8 mouse cellular contexts compared by ENCODE assay signal in the genomic region with DNA sequence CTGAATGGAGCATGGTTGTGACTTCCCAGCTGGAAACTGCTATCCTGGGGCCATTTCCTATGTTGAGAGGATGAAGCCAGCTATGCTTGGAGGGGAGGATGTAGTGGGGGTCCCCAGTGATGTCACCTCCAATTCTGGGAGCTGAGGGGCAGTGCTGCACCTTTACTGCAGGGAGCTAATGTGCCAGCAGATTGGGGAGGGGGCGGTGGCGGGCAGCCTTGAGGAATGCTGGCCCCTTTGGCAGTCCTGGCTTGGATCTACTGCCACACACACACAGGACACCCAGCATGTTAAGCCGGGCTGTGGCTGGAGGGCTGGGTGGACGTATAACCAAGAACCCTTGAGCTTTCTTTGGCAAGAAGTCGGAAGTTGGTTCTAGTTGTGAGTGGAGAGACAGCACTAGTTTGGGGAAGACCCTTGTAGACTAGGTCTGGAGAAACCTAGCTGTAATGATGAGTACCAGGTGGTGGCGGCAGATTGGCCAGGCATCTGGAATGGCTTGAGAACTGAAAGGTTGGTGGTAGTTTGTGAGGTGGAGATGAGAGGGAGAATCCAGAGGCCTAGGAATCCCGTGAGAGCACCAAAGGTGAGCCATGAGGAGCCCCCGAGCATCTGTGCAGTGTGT. TPM values are rescaled to one million over a fixed set of nuclear protein-coding genes. Genes with fewer than 3 reads are reported as not detected.
A peak's percentile ranks its signal among the peaks of the same experiment; 100 is the strongest.
DNase-seq lines count a peak whose midpoint lies in the region; ATAC-seq and TF ChIP-seq lines count a peak whose summit lies in the region.

No protein-coding gene starts in this region.

- no peak overlapping the region for H3K9ac ChIP-seq in heart, embryonic 15.5 days
- H3K9ac ChIP-seq in embryonic facial prominence, embryonic 14.5 days (ENCODE audit: low read depth, low read length): peak overlapping the region; percentile 69
- H3K9ac ChIP-seq in hindbrain, postnatal 0 days (replicated peaks; ENCODE audit: low read length): peak overlapping the region; percentile 51; the same call in 1 of the 2 replicates
- no peak overlapping the region for H3K9ac ChIP-seq in midbrain, embryonic 16.5 days (ENCODE audit: low read depth, low read length)

- H3K4me1 ChIP-seq in heart, embryonic 15.5 days (replicated peaks): peaks cover 28% of the 10 kb centered on the region
- peaks cover 11% of the 10 kb centered on the region for H3K4me1 ChIP-seq in embryonic facial prominence, embryonic 14.5 days (ENCODE audit: control insufficient read depth, insufficient read depth, low read length)
- H3K4me1 ChIP-seq in hindbrain, postnatal 0 days (ENCODE audit: insufficient read depth, low read length): peaks cover 16% of the 10 kb centered on the region
- H3K4me1 ChIP-seq in midbrain, embryonic 16.5 days (ENCODE audit: control insufficient read depth, insufficient read depth, low read length): peaks cover 17% of the 10 kb centered on the region

- H3K4me3 ChIP-seq in heart, embryonic 15.5 days: 0 out of 2 replicates have a peak overlapping the region, but pooled peaks have one; percentile 72
- H3K4me3 ChIP-seq in embryonic facial prominence, embryonic 14.5 days (ENCODE audit: low read depth, low read length): no peak overlapping the region
- H3K4me3 ChIP-seq in hindbrain, postnatal 0 days (ENCODE audit: low read length): no peak overlapping the region
- no peak overlapping the region for H3K4me3 ChIP-seq in midbrain, embryonic 16.5 days (ENCODE audit: low read depth, low read length)

- no peak overlapping the region for H3K27ac ChIP-seq in heart, embryonic 15.5 days
- H3K27ac ChIP-seq in embryonic facial prominence, embryonic 14.5 days (replicated peaks; ENCODE audit: low read depth, low read length): no peak overlapping the region
- H3K27ac ChIP-seq in hindbrain, postnatal 0 days: no peak overlapping the region
- no peak overlapping the region for H3K27ac ChIP-seq in midbrain, embryonic 16.5 days (ENCODE audit: low read length)

- no peaks in the 10 kb centered on the region for H3K9me3 ChIP-seq in heart, embryonic 15.5 days (replicated peaks)
- H3K9me3 ChIP-seq in embryonic facial prominence, embryonic 14.5 days (ENCODE audit: control insufficient read depth, low read length): no peaks in the 10 kb centered on the region
- H3K9me3 ChIP-seq in hindbrain, postnatal 0 days (ENCODE audit: low read length): no peaks in the 10 kb centered on the region
- no peaks in the 10 kb centered on the region for H3K9me3 ChIP-seq in midbrain, embryonic 16.5 days (replicated peaks; ENCODE audit: control insufficient read depth, low read length, poor library complexity, severe bottlenecking)

- no peaks in the 10 kb centered on the region for H3K27me3 ChIP-seq in heart, embryonic 15.5 days
- no peaks in the 10 kb centered on the region for H3K27me3 ChIP-seq in embryonic facial prominence, embryonic 14.5 days (replicated peaks; ENCODE audit: control insufficient read depth, insufficient read depth, low read length)
- no peaks in the 10 kb centered on the region for H3K27me3 ChIP-seq in hindbrain, postnatal 0 days (ENCODE audit: insufficient read depth, low read length)
- no peaks in the 10 kb centered on the region for H3K27me3 ChIP-seq in midbrain, embryonic 16.5 days (ENCODE audit: control insufficient read depth, insufficient read depth, low read depth, low read length)

- H3K4me2 ChIP-seq in heart, embryonic 15.5 days: peak overlapping the region; percentile 98
- peak overlapping the region; percentile 97 for H3K4me2 ChIP-seq in embryonic facial prominence, embryonic 14.5 days (ENCODE audit: low read depth, low read length)
- H3K4me2 ChIP-seq in hindbrain, postnatal 0 days (ENCODE audit: low read depth, low read length): peak overlapping the region; percentile 83
- H3K4me2 ChIP-seq in midbrain, embryonic 16.5 days (ENCODE audit: low read length): peak overlapping the region; percentile 100

- no peak for DNase-seq in heart, adult 9 months (ENCODE audit: low spot score in 2 of 2)
- DNase-seq in embryonic facial prominence, embryonic 14.5 days (ENCODE audit: low spot score): no peak
- DNase-seq in hindbrain, postnatal 0 days (ENCODE audit: low spot score): no peak
- DNase-seq in left cerebral cortex, adult 18-20 months (ENCODE audit: low spot score in 2 of 2): no peak
- DNase-seq in ovary, postnatal 36 days (ENCODE audit: low spot score): no peak

- peaks cover 3% of the 10 kb centered on the region; the same call in 1 of the 2 replicates for H3K36me3 ChIP-seq in heart, embryonic 15.5 days
- H3K36me3 ChIP-seq in embryonic facial prominence, embryonic 14.5 days (ENCODE audit: control insufficient read depth, insufficient read depth, low read length): peaks cover 38% of the 10 kb centered on the region
- peaks cover 8% of the 10 kb centered on the region for H3K36me3 ChIP-seq in hindbrain, postnatal 0 days (ENCODE audit: insufficient read depth, low read length)
- peaks cover 8% of the 10 kb centered on the region for H3K36me3 ChIP-seq in midbrain, embryonic 16.5 days (ENCODE audit: control insufficient read depth, insufficient read depth, low read length)

- no peak for TF ChIP-seq CTCF in hindbrain, postnatal 0 days (IDR thresholded peaks at IDR 0.05; ENCODE audit: low read depth)

- no peak for ATAC-seq in heart, embryonic 15.5 days (replicated peaks; ENCODE audit: insufficient number of reproducible peaks, insufficient read depth, low FRiP score, low read depth)
- ATAC-seq in embryonic facial prominence, embryonic 14.5 days (ENCODE audit: low read depth): no peak
- ATAC-seq in hindbrain, postnatal 0 days: no peak
- no peak for ATAC-seq in midbrain, embryonic 16.5 days
- ATAC-seq in activated CD4-positive, CD25-positive, alpha-beta regulatory T cell, adult 4 months: no peak

- WGBS in heart, embryonic 15.5 days: 58% methylated on average over 8 of the region's 8 CpGs
- 55% methylated on average over 8 of the region's 8 CpGs for WGBS in embryonic facial prominence, embryonic 14.5 days
- WGBS in hindbrain, postnatal 0 days: 66% methylated on average over 8 of the region's 8 CpGs
- WGBS in midbrain, embryonic 16.5 days: 66% methylated on average over 8 of the region's 8 CpGs

RNA-seq across cellular contexts. Expression of a gene that starts 1.4 kb away (rescaled TPM):
- polyA plus RNA-seq in heart, embryonic 15.5 days (2015; fragmentation: Nextera tagmentation; extraction: Ambion mirVana): 105 and 111 TPM in 2 replicates
- 139 and 145 TPM in 2 replicates for polyA plus RNA-seq in embryonic facial prominence, embryonic 14.5 days (2014; fragmentation: Nextera tagmentation; extraction: Ambion mirVana)
- 57.6 and 78.6 TPM in 2 replicates for total RNA-seq in hindbrain, postnatal 0 days (2014; rRNA removed)
- 99.7 and 100 TPM in 2 replicates for polyA plus RNA-seq in hindbrain, postnatal 0 days (2015; fragmentation: Nextera tagmentation; extraction: Ambion mirVana)
- 88.8 and 92.2 TPM in 2 replicates for polyA plus RNA-seq in midbrain, embryonic 16.5 days (2015; fragmentation: Nextera tagmentation; extraction: Ambion mirVana)
- polyA plus RNA-seq in activated CD4-positive, CD25-positive, alpha-beta regulatory T cell, adult 4 months (2017; shearing (Covaris generic)): 100 to 1,000 TPM; 163 to 165 TPM
- total RNA-seq in left cerebral cortex, adult 18-20 months (2021): 10 to 100 TPM; 19.7 to 20.8 TPM

RNA-seq across cellular contexts. Expression of a gene that starts 1.6 kb away (rescaled TPM):
- 27.5 and 36.8 TPM in 2 replicates for polyA plus RNA-seq in heart, embryonic 15.5 days (2015; fragmentation: Nextera tagmentation; extraction: Ambion mirVana)
- polyA plus RNA-seq in embryonic facial prominence, embryonic 14.5 days (2014; fragmentation: Nextera tagmentation; extraction: Ambion mirVana): 46.5 and 50.7 TPM in 2 replicates
- 35.4 and 49.1 TPM in 2 replicates for total RNA-seq in hindbrain, postnatal 0 days (2014; rRNA removed)
- polyA plus RNA-seq in hindbrain, postnatal 0 days (2015; fragmentation: Nextera tagmentation; extraction: Ambion mirVana): 41.7 and 44.3 TPM in 2 replicates
- 86.6 and 87.9 TPM in 2 replicates for polyA plus RNA-seq in midbrain, embryonic 16.5 days (2015; fragmentation: Nextera tagmentation; extraction: Ambion mirVana)
- 10 to 100 TPM; 19.7 to 24.1 TPM for polyA plus RNA-seq in activated CD4-positive, CD25-positive, alpha-beta regulatory T cell, adult 4 months (2017; shearing (Covaris generic))
- 10 to 100 TPM; 53.0 to 56.2 TPM for total RNA-seq in left cerebral cortex, adult 18-20 months (2021)

RNA-seq across cellular contexts. Expression of a gene that starts 9.2 kb away (rescaled TPM):
- polyA plus RNA-seq in heart, embryonic 15.5 days (2015; fragmentation: Nextera tagmentation; extraction: Ambion mirVana): 7.8 and 17.0 TPM in 2 replicates
- polyA plus RNA-seq in embryonic facial prominence, embryonic 14.5 days (2014; fragmentation: Nextera tagmentation; extraction: Ambion mirVana): 16.5 and 16.6 TPM in 2 replicates
- total RNA-seq in hindbrain, postnatal 0 days (2014; rRNA removed): 669 and 698 TPM in 2 replicates
- 593 and 639 TPM in 2 replicates for polyA plus RNA-seq in hindbrain, postnatal 0 days (2015; fragmentation: Nextera tagmentation; extraction: Ambion mirVana)
- 624 and 719 TPM in 2 replicates for polyA plus RNA-seq in midbrain, embryonic 16.5 days (2015; fragmentation: Nextera tagmentation; extraction: Ambion mirVana)
- polyA plus RNA-seq in activated CD4-positive, CD25-positive, alpha-beta regulatory T cell, adult 4 months (2017; shearing (Covaris generic)): not detected
- total RNA-seq in left cerebral cortex, adult 18-20 months (2021): 10 to 100 TPM; 28.9 to 38.6 TPM

RNA-seq across cellular contexts. Expression of a gene that starts 15.0 kb away (rescaled TPM):
- polyA plus RNA-seq in heart, embryonic 15.5 days (2015; fragmentation: Nextera tagmentation; extraction: Ambion mirVana): 7.0 and 16.7 TPM in 2 replicates
- 23.5 and 27.0 TPM in 2 replicates for polyA plus RNA-seq in embryonic facial prominence, embryonic 14.5 days (2014; fragmentation: Nextera tagmentation; extraction: Ambion mirVana)
- 16.1 and 17.6 TPM in 2 replicates for total RNA-seq in hindbrain, postnatal 0 days (2014; rRNA removed)
- 20.2 and 21.3 TPM in 2 replicates for polyA plus RNA-seq in hindbrain, postnatal 0 days (2015; fragmentation: Nextera tagmentation; extraction: Ambion mirVana)
- polyA plus RNA-seq in midbrain, embryonic 16.5 days (2015; fragmentation: Nextera tagmentation; extraction: Ambion mirVana): 5.8 and 7.0 TPM in 2 replicates
- polyA plus RNA-seq in activated CD4-positive, CD25-positive, alpha-beta regulatory T cell, adult 4 months (2017; shearing (Covaris generic)): 10 to 100 TPM; 17.0 to 20.9 TPM
- 10 to 100 TPM in 1 of 2 experiments, 1 to 10 TPM in 1; 8.5 to 11.9 TPM for total RNA-seq in left cerebral cortex, adult 18-20 months (2021)

RNA-seq across cellular contexts. Expression of a gene that starts 19.8 kb away (rescaled TPM):
- 11.4 and 46.0 TPM in 2 replicates for polyA plus RNA-seq in heart, embryonic 15.5 days (2015; fragmentation: Nextera tagmentation; extraction: Ambion mirVana)
- polyA plus RNA-seq in embryonic facial prominence, embryonic 14.5 days (2014; fragmentation: Nextera tagmentation; extraction: Ambion mirVana): 58.3 and 113 TPM in 2 replicates
- 4.7 and 6.1 TPM in 2 replicates for total RNA-seq in hindbrain, postnatal 0 days (2014; rRNA removed)
- 3.5 and 4.0 TPM in 2 replicates for polyA plus RNA-seq in hindbrain, postnatal 0 days (2015; fragmentation: Nextera tagmentation; extraction: Ambion mirVana)
- polyA plus RNA-seq in midbrain, embryonic 16.5 days (2015; fragmentation: Nextera tagmentation; extraction: Ambion mirVana): 0.87 and 1.6 TPM in 2 replicates
- polyA plus RNA-seq in activated CD4-positive, CD25-positive, alpha-beta regulatory T cell, adult 4 months (2017; shearing (Covaris generic)): not detected
- total RNA-seq in left cerebral cortex, adult 18-20 months (2021): 1 to 10 TPM; 1.7 to 2.9 TPM

Comparison
In these comparisons a context has a peak if more than half of its experiments do, and no peak if none do; other contexts are left out.
1. H3K9ac ChIP-seq: peak in embryonic facial prominence, embryonic 14.5 days (single experiment) and hindbrain, postnatal 0 days (single experiment); none in heart, embryonic 15.5 days (single experiment) and midbrain, embryonic 16.5 days (single experiment).
2. RNA of a gene that starts 9.2 kb away (polyA plus RNA-seq): 624 to 719 TPM in midbrain, embryonic 16.5 days and 593 to 639 TPM in hindbrain, postnatal 0 days; 16.5 to 16.6 TPM in embryonic facial prominence, embryonic 14.5 days, 7.8 to 17.0 TPM in heart, embryonic 15.5 days and not detected in activated CD4-positive, CD25-positive, alpha-beta regulatory T cell, adult 4 months; every median in the first group is over 10 times any median in the second.
3. Peak in every context shown above with its lines, with median percentiles within 50 percentile points of each other: H3K4me2 ChIP-seq.